Mouse (Mus musculus) hindbrain, embryonic 12.5 days (tissue): ENCODE data around the gene Kir3dl1. TPM values are rescaled to one million over a fixed set of nuclear protein-coding genes. Genes with fewer than 3 reads are reported as not detected.
"Not testable (repeated sequence)": the region's sequence is repeated elsewhere in the genome, so short reads cannot be mapped to it uniquely, and the experiment has no call there.

Experiments used
- ATAC-seq: fragments of 200-750 bp; cut with Nextera tagmentation; 2 replicates; pipeline ENCODE4 v1.8.0; 2017; ENCODE audit warnings: moderate TSS enrichment; ENCODE audit not compliant: low FRiP score
- H3K27ac ChIP-seq: fragments of 300-500 bp; sonication (generic); 2 replicates; pipeline ENCODE4 v1.5.1; 2016; ENCODE audit warnings: mild to moderate bottlenecking
- H3K27me3 ChIP-seq: fragments of 300-500 bp; sonication (generic); 2 replicates; pipeline ENCODE4 v1.6.1; 2016; ENCODE audit warnings: mild to moderate bottlenecking
- H3K36me3 ChIP-seq: fragments of 300-500 bp; sonication (generic); 2 replicates; pipeline ENCODE4 v1.6.1; 2016; ENCODE audit warnings: mild to moderate bottlenecking
- H3K4me1 ChIP-seq: fragments of 300-500 bp; sonication (generic); 2 replicates; pipeline ENCODE4 v1.6.1; 2016
- H3K4me2 ChIP-seq: fragments of 300-500 bp; sonication (generic); replicated peaks from 2 replicates; pipeline ENCODE4 v1.6.1; 2016; ENCODE audit warnings: mild to moderate bottlenecking
- H3K4me3 ChIP-seq: fragments of 300-500 bp; sonication (generic); 2 replicates; pipeline ENCODE4 v1.5.1; 2016; ENCODE audit warnings: mild to moderate bottlenecking
- H3K9ac ChIP-seq: fragments of 300-500 bp; sonication (generic); 2 replicates; pipeline ENCODE4 v1.6.1; 2016; ENCODE audit warnings: mild to moderate bottlenecking, moderate library complexity
- H3K9me3 ChIP-seq: fragments of 300-500 bp; sonication (generic); replicated peaks from 2 replicates; pipeline ENCODE4 v1.6.1; 2016; ENCODE audit warnings: mild to moderate bottlenecking
- WGBS: fragments of 180-500 bp; shearing (Covaris S2); methylation state at CpG from one replicate; pipeline ENCODE4 v1.1.7; 2016; 5-methylcytosine and 5-hydroxymethylcytosine counted together
- polyA plus RNA-seq: library from polyadenylated mRNA; unstranded; fragments of >200 nt; fragmentation: Nextera tagmentation; extraction: Ambion mirVana; gene quantifications from 2 replicates; pipeline ENCODE4 v1.2.1, GENCODE M21; 2016

Gene Kir3dl1
- not detected in 2 replicates for polyA plus RNA-seq

GRCm38 (mm10) chrX:136517699-136518098 lies at the start of gene Kir3dl1:
TSS of gene Kir3dl1 (plus strand) at chrX:136517999.
- not testable (repeated sequence) for H3K27me3 ChIP-seq, H3K9me3 ChIP-seq, H3K9ac ChIP-seq, H3K4me2 ChIP-seq, H3K36me3 ChIP-seq, ATAC-seq, H3K27ac ChIP-seq, H3K4me1 ChIP-seq, H3K4me3 ChIP-seq
- WGBS = 71% methylated on average over 4 of the region's 4 CpGs

- H3K27me3 ChIP-seq, H3K27ac ChIP-seq, H3K4me2 ChIP-seq, H3K9me3 ChIP-seq, H3K9ac ChIP-seq, H3K4me1 ChIP-seq, H3K36me3 ChIP-seq, ATAC-seq, H3K4me3 ChIP-seq: not testable (repeated sequence)
- WGBS = 60% methylated on average over 1 of the region's 1 CpGs
These were observed 26.2 kb downstream of the Kir3dl1 start, which contains the start of gene Kir3dl2 for GRCm38 (mm10) chrX:136543956-136544355. TSS of gene Kir3dl2 (minus strand) at chrX:136544056.

- H3K4me1 ChIP-seq, H3K4me3 ChIP-seq, H3K27ac ChIP-seq, ATAC-seq, H3K9me3 ChIP-seq, H3K27me3 ChIP-seq, H3K36me3 ChIP-seq, H3K9ac ChIP-seq, H3K4me2 ChIP-seq: not testable (repeated sequence)
- 84% methylated on average over 9 of the region's 9 CpGs for WGBS
These were observed 51.3 kb downstream of the Kir3dl1 start for GRCm38 (mm10) chrX:136569094-136569493.

Other genes starting within 250 kb of the Kir3dl1 start
- 656 and 680 TPM in 2 replicates for gene Bex3, start 247.7 kb upstream of the Kir3dl1 start, polyA plus RNA-seq
- gene Kir3dl2, start 26.1 kb downstream of the Kir3dl1 start, polyA plus RNA-seq = not detected in 2 replicates
- gene Tceal3, start 72.8 kb downstream of the Kir3dl1 start, polyA plus RNA-seq = 31.4 and 42.0 TPM in 2 replicates
- gene Tceal1, start 190.0 kb downstream of the Kir3dl1 start, polyA plus RNA-seq = 12.9 and 14.2 TPM in 2 replicates
- 569 and 598 TPM in 2 replicates for gene Morf4l2, start 225.7 kb downstream of the Kir3dl1 start, polyA plus RNA-seq